Mouse (Mus musculus) G1E-ER4 (cell line): Measurements from ENCODE around the gene Atxn7l2. TPM values are rescaled to one million over a fixed set of nuclear protein-coding genes. Genes with fewer than 3 reads are reported as not detected.

ENCODE experiments used
- GATA1 ChIP-seq: IDR thresholded peaks from one replicate; pipeline ENCODE4 v1.8.0; 2012; ENCODE audit warnings: low read length, inconsistent platforms
- polyA plus RNA-seq: library from polyadenylated mRNA; stranded (reverse); fragments of >175 nt; gene quantifications from 2 replicates; pipeline ENCODE4 v1.2.3, GENCODE M21; 2012

Atxn7l2 gene
- polyA plus RNA-seq, 1 experiment, result 21.6 TPM

- TF ChIP-seq GATA1, result no peak
These were observed 45.0 kb downstream of the Atxn7l2 start for GRCm38 (mm10) chr3:108165532-108166315.

DNA sequence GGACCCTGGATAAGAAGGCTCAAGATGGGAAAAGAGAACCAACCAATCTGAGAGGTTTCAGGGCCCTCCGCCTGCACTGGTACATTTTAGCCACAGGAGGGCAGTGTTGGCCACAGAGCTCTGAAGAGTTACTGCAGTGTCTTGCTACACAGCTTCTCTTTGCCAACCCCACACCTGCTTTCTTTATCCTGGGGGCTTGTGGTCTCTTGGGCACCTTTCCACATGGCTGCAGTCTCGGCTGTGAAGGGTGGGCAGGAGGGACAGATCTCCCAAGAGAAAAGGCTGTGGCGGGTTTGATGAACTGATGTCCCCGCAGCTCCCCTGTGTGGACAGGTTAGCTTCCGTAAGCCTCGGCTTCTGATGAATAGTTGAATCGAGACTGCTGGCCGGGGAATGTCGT, 45.9 kb downstream of the Atxn7l2 start:
- TF ChIP-seq GATA1, result no peak

GRCm38 (mm10) chr3:108164091-108164490, 46.6 kb downstream of the Atxn7l2 start:
- no peak for TF ChIP-seq GATA1

DNA sequence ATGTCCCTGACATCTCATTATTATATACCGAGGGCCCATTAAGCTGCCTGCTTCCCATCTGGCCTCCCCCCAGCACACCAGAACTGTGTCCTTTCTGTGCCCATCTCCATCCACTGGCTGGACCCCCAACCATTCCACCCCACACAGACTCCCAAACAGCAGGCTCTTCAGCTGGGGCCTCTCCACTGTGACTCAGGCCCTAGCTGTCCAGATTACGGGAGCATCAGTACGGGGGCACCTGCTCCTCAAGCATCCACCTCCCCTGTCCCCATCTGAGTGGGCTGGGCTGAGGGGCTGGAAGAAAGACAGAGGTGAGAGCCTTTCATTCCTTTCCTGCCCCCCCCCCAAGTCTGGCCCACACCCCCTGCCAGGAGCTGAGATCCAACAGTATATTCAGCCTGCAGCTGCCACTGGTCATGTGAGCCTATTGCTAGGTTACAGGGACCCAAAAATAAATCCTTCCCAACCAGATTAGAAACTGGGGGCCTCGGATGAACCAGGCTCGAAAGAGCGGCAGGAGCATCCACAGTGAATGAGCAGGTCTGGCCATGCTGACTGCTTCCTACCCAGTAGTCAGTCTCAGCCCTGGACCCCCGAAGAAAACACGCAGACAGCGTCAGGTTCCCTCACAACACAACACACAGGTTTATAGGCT, 52.2 kb downstream of the Atxn7l2 start:
- TF ChIP-seq GATA1, result no peak

DNA sequence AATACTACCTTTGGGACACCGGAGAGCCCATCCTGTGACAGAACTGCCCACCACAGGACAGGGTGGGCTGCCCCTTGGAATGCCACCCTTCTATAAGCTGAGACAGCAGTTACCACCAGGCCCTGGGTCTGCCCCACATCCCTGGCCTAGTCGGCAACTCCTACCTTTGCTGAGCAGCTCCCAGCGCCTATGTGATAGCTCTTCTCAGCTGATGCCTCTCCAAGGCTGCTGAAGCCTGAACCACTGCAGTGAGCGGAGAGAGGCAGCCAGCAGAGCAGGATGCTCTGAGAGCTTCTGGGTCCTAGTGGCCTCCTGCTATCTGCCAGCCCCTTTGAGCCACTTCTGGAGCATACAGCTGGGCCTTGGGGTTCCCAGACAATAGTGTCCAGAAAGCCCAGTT, 56.1 kb downstream of the Atxn7l2 start, which contains the start of gene Gpr61:
TSS of gene Gpr61 (minus strand) at position 227 of the 400 bp plus-strand sequence.
- TF ChIP-seq GATA1, result no peak

DNA sequence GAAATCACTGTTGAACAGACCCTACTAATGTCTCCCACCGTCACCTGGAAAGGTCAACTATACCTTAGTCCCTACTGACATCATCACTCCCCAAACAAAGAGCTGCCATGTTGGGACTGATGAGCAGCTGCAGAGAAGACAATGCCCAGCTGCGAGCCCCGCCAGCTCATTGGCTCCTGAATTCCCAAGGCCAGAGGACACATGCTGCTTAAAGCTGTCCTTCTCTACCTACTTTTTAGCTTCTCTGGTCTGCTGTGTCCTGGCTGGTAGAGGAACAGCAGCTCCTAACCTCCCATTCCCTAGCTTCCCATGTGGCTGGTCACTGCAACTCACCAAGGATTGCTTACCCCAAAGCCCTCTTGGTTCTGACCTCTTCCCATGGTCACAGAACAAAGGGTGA, 58.4 kb downstream of the Atxn7l2 start:
- no peak for TF ChIP-seq GATA1

Other genes with a start within 250 kb of the Atxn7l2 start
- not detected in 2 replicates for gene Gstm3, start 241.7 kb downstream of the Atxn7l2 start, polyA plus RNA-seq
- gene Gstm2, start 224.5 kb downstream of the Atxn7l2 start, polyA plus RNA-seq, result not detected in 2 replicates
- gene Gstm1, start 193.0 kb downstream of the Atxn7l2 start, polyA plus RNA-seq, result 0.24 and 0.26 TPM in 2 replicates
- gene Gstm4, start 166.0 kb downstream of the Atxn7l2 start, polyA plus RNA-seq, result not detected in 2 replicates
- gene Ampd2, start 124.3 kb downstream of the Atxn7l2 start, polyA plus RNA-seq, result 275 and 347 TPM in 2 replicates
- gene Gnat2, start 118.1 kb downstream of the Atxn7l2 start, polyA plus RNA-seq, result 0.23 and 0.65 TPM in 2 replicates
- gene Gnai3, start 64.8 kb downstream of the Atxn7l2 start, polyA plus RNA-seq, result 28.4 and 45.9 TPM in 2 replicates
- not detected in 2 replicates for gene Gpr61, start 56.1 kb downstream of the Atxn7l2 start, polyA plus RNA-seq
- gene Amigo1, start 24.6 kb downstream of the Atxn7l2 start, polyA plus RNA-seq, result 1.8 TPM in 2 replicates
- 2.4 and 3.0 TPM in 2 replicates for gene Cyb561d1, start 9.7 kb downstream of the Atxn7l2 start, polyA plus RNA-seq
- gene Sypl2, start 15.7 kb upstream of the Atxn7l2 start, polyA plus RNA-seq, result not detected in 2 replicates
- gene Psma5, start 46.0 kb upstream of the Atxn7l2 start, polyA plus RNA-seq, result 4.1 and 5.1 TPM in 2 replicates
- 1.6 and 2.8 TPM in 2 replicates for gene Sort1, start 73.1 kb upstream of the Atxn7l2 start, polyA plus RNA-seq
- not detected in 2 replicates for gene Mybphl, start 154.0 kb upstream of the Atxn7l2 start, polyA plus RNA-seq
- gene Psrc1, start 172.9 kb upstream of the Atxn7l2 start, polyA plus RNA-seq, result 47.9 and 51.7 TPM in 2 replicates
- not detected in 2 replicates for gene Celsr2, start 204.6 kb upstream of the Atxn7l2 start, polyA plus RNA-seq
- 172 and 175 TPM in 2 replicates for gene Sars, start 234.3 kb upstream of the Atxn7l2 start, polyA plus RNA-seq